Mouse (Mus musculus) spleen, adult 2 months (tissue): Measurements from ENCODE around the gene Ldb3.

ENCODE experiments used
- CTCF ChIP-seq: fragments of 200-500 bp; IDR thresholded peaks from 2 replicates; pipeline ENCODE4 v1.5.1; 2011; ENCODE audit warnings: mild to moderate bottlenecking, inconsistent platforms; ENCODE audit not compliant: insufficient read depth, insufficient read length, insufficient replicate concordance; ENCODE audit errors: extremely low read depth
- POLR2A ChIP-seq: fragments of 200-500 bp; IDR thresholded peaks from 2 replicates; pipeline ENCODE4 v1.6.1; 2011; ENCODE audit warnings: low read depth, low read length, inconsistent platforms

- no peak for TF ChIP-seq CTCF
- no peak for TF ChIP-seq POLR2A
These were observed 18.8 kb downstream of the Ldb3 start for GRCm38 (mm10) chr14:34569534-34570194.
